Mouse (Mus musculus): Measurements from ENCODE around the gene Cdk5rap3. TPM values are rescaled to one million over a fixed set of nuclear protein-coding genes. Genes with fewer than 3 reads are reported as not detected.
A peak's percentile ranks its signal among the peaks of the same experiment; 100 is the strongest.

Gene Cdk5rap3
- total RNA-seq, 1 experiment from 2014 or later, result 59.6 TPM

DNA sequence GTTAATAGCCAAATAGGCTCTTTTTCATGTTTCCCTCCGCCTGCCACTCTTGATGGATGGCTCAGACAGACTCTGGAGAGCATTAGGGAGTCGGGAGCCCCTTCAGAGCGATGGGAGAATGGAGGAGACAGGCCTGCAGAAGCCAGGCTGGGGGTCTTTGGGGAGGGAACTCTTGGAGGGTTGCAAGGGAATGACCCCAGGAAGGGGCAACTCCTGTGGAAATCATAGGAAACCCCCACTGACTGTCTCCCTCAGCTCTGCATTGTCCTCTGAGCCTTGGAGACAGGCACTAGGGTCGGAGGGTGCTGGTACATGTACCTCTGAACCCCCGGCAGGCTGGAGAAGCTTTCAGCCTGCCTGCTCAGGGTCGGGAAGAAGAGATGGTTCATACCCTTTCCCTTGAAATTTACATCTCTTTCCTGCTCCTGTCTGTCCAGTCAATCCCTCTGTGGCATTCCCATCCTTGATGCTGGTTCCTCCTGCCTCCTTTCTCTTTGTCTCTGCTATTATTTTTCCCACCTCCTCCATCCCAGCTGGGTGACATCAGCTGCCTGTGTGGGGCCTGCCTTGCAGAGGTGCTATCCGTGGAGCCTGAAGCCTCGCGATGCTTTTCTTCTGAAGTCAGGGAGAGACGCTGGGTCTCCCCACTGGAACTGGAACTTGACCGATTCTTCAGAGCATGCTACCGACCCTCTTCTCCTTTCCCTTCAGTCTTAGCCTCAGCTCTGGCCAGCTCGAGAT is 39.8 kb downstream of the Cdk5rap3 start:
- ATAC-seq (replicated peaks in 1 of 2; ENCODE audit: insufficient read depth in 1 of 2, low FRiP score in 2 of 2, low TSS enrichment in 1 of 2, low read depth in 1 of 2, poor library complexity in 2 of 2, severe bottlenecking in 2 of 2), result no peak

DNA sequence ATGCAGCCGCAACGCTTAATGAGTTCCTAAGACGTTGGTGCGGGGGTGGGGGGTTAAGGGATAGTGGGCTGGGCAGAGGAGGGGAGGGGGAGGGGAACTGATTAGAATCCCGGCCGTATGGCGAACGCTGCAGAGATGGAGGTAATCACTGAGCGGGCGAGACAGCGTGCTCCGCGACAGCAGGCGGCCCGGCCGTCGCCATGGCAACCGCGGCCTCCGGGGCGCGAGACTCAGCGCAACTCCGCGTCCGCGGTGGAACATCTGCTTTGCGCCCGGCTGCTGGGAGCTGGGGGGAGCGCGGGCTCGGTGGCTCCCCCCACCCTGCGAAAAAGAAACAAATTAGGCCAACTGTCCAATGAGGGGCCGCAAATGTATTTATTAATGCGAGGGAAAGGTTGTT is 40.6 kb downstream of the Cdk5rap3 start:
- ATAC-seq (replicated peaks in 1 of 2; ENCODE audit: insufficient read depth in 1 of 2, low FRiP score in 2 of 2, low TSS enrichment in 1 of 2, low read depth in 1 of 2, poor library complexity in 2 of 2, severe bottlenecking in 2 of 2), result peak; percentile 7 to 50; a peak in 1 of 4 replicates

DNA sequence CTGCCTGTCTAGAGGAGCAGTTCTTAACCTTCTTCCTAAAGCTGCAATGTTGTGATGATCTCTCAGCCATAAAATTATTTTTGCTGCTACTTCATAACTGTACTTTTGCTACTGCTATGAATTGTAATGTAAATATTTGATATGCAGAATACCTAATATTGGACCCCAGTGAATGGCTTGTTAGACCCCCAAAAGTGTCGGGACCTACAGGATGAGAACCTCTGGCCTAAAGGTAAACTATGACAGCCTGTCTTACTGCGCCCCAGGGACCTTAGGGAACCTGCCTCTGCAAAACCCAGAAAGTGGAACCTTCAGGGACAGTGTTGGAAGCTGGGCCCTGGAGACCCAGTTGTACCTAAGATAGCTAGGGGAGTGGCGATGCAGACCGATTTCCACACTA is 41.0 kb downstream of the Cdk5rap3 start:
- no peak for ATAC-seq (replicated peaks in 1 of 2; ENCODE audit: insufficient read depth in 1 of 2, low FRiP score in 2 of 2, low TSS enrichment in 1 of 2, low read depth in 1 of 2, poor library complexity in 2 of 2, severe bottlenecking in 2 of 2)

DNA sequence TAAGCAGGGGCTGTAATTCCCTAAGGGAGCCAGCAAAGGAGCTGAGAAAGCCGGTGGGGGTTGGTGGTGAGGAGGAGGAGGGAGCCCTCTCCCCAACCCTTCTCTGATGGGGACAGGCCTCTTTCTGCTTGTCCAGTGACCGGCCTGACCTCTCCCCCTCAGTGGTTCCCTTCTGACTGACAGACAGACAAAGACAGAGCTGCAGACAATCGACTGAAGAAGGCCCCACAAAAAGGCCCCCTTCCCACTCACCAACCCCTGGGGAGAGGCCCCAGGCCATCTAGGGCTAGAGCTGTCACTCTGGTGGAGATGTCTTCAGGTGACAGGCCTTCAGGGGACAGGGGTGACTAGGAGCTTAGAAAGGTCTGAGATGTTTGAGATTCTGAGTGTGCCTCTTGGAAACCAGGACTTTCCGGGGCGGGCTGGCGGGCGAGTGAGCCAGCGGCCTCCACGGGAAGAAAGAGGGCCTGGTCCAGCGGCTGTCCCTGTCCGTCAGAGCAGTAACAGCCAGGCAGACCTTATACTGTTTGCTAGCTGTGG is 42.6 kb downstream of the Cdk5rap3 start:
- ATAC-seq (replicated peaks in 1 of 2; ENCODE audit: insufficient read depth in 1 of 2, low FRiP score in 2 of 2, low TSS enrichment in 1 of 2, low read depth in 1 of 2, poor library complexity in 2 of 2, severe bottlenecking in 2 of 2), result no peak

DNA sequence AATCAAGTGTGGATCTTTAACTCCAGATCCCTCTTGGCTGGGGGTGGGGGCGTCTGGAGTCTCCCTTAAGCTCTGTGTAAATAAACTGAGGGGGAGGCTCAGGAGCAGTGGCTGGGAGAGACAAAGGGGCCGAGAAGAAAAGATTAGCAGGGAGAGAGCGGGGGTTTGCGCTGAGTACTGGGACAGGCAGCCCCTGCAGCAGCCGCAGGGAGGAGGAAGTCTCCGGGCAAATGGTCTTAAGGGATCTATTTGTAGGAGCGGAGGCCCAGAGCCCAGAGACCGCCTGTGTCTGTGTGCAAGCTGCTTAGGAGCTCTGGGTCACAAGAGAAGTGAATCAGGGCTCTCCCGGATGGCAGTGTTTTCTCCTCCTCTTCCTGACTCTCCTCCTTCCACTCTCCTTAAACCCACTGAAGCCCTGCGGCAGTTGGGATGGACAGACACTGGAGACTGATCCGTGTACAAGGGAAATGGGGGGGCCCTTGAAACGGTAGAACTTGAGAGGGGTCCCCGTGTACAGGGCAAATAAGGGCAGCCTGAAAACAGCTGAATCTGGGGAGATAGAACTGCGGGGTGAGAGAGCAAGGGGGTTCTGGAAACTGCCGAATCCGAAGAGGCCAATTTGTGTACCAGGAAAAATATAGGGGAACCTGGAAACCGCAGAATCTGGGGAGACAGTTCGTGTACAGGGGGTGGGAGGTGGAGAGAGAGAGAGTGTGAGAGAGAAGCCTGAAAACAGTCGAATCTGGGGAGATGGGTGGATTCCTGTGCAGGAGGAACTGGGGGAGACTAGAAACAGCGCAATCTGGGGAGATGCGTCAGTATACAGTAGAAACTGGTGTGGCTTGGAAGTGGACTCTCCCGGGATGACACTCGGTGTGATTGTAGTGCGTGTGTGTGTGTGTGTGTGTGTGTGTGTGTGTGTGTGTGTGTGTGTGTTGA is 43.6 kb downstream of the Cdk5rap3 start:
- ATAC-seq (replicated peaks in 1 of 2; ENCODE audit: insufficient read depth in 1 of 2, low FRiP score in 2 of 2, low TSS enrichment in 1 of 2, low read depth in 1 of 2, poor library complexity in 2 of 2, severe bottlenecking in 2 of 2), result 0 out of 4 replicates have a peak, but pooled peaks of 1 of the 2 experiments have one; percentile 22

DNA sequence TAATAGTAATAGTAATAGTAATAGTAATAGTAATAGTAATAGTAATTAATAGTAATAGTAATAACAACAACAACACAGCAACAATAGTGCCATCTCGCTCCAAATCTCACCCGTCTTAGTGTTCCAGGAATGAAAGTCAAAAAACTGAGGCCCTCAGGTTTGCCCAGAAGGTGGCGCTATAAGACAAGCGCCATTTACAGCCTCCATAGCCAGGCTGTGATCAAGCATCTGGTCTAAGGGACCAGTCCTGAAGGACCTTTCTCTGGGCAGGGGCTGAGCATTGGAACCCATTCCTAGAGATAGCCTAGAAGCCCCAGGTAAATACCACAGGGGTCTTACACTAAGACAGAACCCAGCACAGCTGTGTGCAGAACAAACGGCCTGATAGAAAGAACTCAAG is 49.1 kb downstream of the Cdk5rap3 start:
- ATAC-seq (replicated peaks in 1 of 2; ENCODE audit: insufficient read depth in 1 of 2, low FRiP score in 2 of 2, low TSS enrichment in 1 of 2, low read depth in 1 of 2, poor library complexity in 2 of 2, severe bottlenecking in 2 of 2), result 0 out of 4 replicates have a peak, but pooled peaks of 1 of the 2 experiments have one; percentile 66

DNA sequence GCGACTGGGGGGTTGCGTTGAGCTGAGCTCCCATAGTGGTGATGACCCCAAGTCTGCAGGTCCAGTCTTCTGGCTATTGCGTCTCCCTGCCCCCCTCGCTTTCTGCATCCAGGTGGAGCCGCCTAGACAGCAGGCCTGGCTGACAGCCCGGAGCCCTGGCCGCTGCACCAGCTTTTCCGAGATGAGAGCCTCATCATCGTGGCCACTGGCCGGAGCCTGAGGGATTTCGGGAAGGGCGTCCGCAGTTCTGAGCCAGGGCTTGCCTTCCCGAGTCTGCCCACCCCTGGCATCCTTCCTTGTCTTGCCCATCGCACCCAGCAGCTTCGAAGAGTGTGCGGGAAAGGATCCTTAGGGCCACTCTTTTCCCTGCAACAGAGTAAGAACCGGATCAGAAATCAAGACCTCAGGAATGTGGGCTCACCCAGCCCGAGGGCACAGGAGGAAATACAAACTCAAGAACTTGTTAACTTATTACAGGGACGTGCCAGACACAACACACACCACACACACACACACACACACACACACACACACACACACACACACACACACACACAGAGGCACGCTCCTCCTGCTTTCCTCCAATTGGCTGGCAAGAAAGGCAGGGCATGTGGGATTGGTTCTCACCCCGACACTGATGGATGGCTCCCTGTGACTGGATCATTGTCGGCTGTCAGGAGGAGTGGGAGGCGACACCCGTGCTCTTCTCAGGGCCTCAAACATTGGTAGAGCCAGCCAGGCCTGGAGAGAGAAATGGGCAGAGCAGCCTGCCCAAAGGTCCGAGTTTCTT is 52.9 kb downstream of the Cdk5rap3 start:
- ATAC-seq (replicated peaks in 1 of 2; ENCODE audit: insufficient read depth in 1 of 2, low FRiP score in 2 of 2, low TSS enrichment in 1 of 2, low read depth in 1 of 2, poor library complexity in 2 of 2, severe bottlenecking in 2 of 2), result no peak

DNA sequence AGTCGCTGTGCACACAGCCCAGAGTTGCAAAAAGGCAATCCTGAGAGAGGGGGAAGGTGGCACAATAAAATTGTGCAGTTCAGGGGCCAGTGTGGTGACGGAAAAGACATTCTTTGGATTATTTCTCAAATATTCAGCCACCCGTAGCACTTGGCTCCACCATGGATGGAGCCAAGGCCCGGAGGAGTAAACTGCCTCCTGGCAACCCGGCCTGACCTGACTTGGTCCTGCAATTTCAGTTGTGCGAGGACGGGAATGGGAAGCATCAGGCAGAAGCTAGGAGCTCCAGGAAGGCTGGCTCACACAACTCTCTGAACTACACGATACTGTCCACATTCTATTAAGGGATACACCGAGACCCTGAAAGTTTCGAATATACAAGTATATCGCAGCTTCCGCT is 53.8 kb downstream of the Cdk5rap3 start:
- no peak for ATAC-seq (replicated peaks in 1 of 2; ENCODE audit: insufficient read depth in 1 of 2, low FRiP score in 2 of 2, low TSS enrichment in 1 of 2, low read depth in 1 of 2, poor library complexity in 2 of 2, severe bottlenecking in 2 of 2)

DNA sequence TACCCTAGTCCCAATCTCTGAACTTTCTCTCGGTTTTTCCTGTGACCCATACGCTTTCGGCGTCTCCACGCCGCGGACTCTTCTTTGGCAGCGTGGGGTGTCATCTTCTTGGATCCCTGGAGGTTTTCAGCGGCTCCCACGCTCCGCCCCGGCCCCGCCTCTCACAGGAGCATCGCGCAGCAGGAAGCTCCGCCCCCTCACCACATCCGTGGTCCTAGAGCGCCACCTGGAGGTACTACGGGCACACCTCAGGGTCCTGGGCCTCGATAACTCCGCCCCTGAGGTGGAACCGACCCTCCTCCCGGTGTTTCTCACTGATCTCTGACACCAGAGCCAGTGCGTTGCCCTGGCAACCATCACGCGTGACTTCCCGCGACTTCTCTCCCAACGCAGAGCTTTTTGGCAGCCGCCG is 54.4 kb downstream of the Cdk5rap3 start:
- peak; percentile 91 to 95 for ATAC-seq (replicated peaks in 1 of 2; ENCODE audit: insufficient read depth in 1 of 2, low FRiP score in 2 of 2, low TSS enrichment in 1 of 2, low read depth in 1 of 2, poor library complexity in 2 of 2, severe bottlenecking in 2 of 2)

DNA sequence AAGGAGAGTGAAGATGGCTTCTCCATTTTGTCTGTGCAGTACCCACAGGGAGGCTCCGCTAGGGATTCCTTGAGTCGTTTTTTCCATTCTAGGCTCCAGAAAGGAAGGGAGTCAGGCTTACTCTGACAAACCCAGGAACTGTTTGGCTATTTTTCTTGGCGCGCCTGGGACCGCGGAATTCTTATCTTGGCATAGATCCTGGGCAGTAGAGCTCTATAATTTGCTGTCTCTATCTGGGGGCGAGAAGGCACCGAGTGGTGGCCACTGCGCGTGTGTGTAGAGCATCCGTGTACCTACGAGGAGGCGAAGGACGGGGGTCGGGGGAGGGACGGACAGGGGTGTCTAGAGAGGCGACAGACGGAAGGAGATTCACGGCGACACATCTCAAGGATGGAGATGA is 54.9 kb downstream of the Cdk5rap3 start:
- 0 out of 4 replicates have a peak, but pooled peaks of 1 of the 2 experiments have one; percentile 2 for ATAC-seq (replicated peaks in 1 of 2; ENCODE audit: insufficient read depth in 1 of 2, low FRiP score in 2 of 2, low TSS enrichment in 1 of 2, low read depth in 1 of 2, poor library complexity in 2 of 2, severe bottlenecking in 2 of 2)

DNA sequence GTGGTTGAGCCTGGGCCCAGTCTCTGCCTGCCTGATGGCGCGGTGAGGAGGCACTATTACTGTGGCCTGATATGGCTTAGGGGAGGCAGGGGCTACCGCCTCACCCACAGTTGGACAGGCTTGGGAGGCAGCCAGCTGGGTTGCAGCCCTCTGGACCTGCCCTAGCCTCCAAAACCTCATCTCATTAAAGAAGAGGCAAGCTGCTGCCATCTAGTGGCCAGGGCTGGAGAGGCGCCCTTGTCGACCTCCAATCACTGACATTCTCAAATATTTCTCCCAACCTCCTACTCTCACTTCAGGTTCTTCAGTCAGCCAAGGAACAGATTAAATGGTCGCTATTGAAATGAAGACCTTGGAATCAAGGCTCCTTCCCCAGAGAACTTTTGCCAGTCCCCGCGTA is 55.7 kb downstream of the Cdk5rap3 start:
- ATAC-seq (replicated peaks in 1 of 2; ENCODE audit: insufficient read depth in 1 of 2, low FRiP score in 2 of 2, low TSS enrichment in 1 of 2, low read depth in 1 of 2, poor library complexity in 2 of 2, severe bottlenecking in 2 of 2), result peak; percentile 60 to 62; a peak in 3 of 4 replicates

DNA sequence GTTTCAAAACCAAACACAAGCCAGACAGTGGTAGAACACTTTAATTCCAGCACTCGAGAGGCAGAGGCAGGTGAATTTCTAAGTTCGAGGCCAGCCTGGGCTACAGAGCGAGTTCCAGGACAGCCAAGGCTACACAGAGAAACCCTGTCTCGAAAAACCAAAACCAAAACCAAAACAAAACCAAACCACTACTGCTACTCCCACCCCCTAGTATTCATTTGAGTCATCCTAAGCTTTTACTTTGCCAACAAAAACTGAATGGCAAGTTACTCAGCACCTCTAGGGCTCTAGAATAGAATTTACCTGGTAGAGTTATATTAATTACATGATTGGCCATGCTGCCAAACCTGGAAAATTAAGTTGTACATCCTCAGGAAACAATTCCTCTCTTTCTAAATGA is 56.7 kb downstream of the Cdk5rap3 start:
- no peak for ATAC-seq (replicated peaks in 1 of 2; ENCODE audit: insufficient read depth in 1 of 2, low FRiP score in 2 of 2, low TSS enrichment in 1 of 2, low read depth in 1 of 2, poor library complexity in 2 of 2, severe bottlenecking in 2 of 2)

DNA sequence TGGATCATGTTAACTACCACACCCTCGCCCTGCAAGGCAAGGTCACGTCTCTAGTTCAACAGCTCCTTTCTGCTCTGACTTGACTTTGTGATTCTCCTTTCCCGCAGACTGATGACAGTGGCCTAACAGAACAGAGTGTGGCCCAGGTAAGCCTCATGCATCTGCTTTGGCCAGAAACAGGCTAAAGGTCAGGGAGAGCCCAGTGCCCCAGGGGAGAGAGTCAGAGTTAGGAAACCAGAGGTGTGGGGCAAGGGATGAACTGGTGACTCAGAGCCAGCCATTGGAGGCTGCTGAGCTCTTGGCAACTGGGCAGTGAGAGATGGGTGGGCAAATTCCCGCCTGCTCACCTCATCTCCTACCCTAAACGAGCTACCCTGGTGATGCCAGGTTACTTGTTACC is 58.9 kb downstream of the Cdk5rap3 start:
- ATAC-seq (replicated peaks in 1 of 2; ENCODE audit: insufficient read depth in 1 of 2, low FRiP score in 2 of 2, low TSS enrichment in 1 of 2, low read depth in 1 of 2, poor library complexity in 2 of 2, severe bottlenecking in 2 of 2), result no peak

Other genes starting within 250 kb of the Cdk5rap3 start
- 14.2 and 16.9 TPM in 2 replicates for gene Snx11, start 138.9 kb downstream of the Cdk5rap3 start, total RNA-seq (2017)
- 102 and 160 TPM in 2 replicates for gene Cbx1, start 127.4 kb downstream of the Cdk5rap3 start, total RNA-seq (2017)
- gene Nfe2l1, start 86.5 kb downstream of the Cdk5rap3 start, total RNA-seq (2017), result 50.1 and 51.6 TPM in 2 replicates
- gene Copz2, start 66.6 kb downstream of the Cdk5rap3 start, total RNA-seq (2017), result 3.1 and 5.9 TPM in 2 replicates
- 0.74 TPM in 1 of 2 replicates, not detected in the other for gene Prr15l, start 11.6 kb upstream of the Cdk5rap3 start, total RNA-seq (2017)
- gene Pnpo, start 27.5 kb upstream of the Cdk5rap3 start, total RNA-seq (2017), result 32.5 and 32.6 TPM in 2 replicates
- gene Sp2, start 66.5 kb upstream of the Cdk5rap3 start, total RNA-seq (2017), result 2.5 and 3.1 TPM in 2 replicates
- gene Sp6, start 96.9 kb upstream of the Cdk5rap3 start, total RNA-seq (2017), result 0.05 and 0.19 TPM in 2 replicates
- gene Scrn2, start 113.4 kb upstream of the Cdk5rap3 start, total RNA-seq (2017), result 22.6 and 35.3 TPM in 2 replicates
- 0.63 TPM in 1 of 2 replicates, not detected in the other for gene Lrrc46, start 124.9 kb upstream of the Cdk5rap3 start, total RNA-seq (2017)
- 13.9 and 17.1 TPM in 2 replicates for gene Mrpl10, start 125.1 kb upstream of the Cdk5rap3 start, total RNA-seq (2017)
- 13.3 and 13.4 TPM in 2 replicates for gene Osbpl7, start 134.1 kb upstream of the Cdk5rap3 start, total RNA-seq (2017)
- 0.45 and 1.1 TPM in 2 replicates for gene Tbx21, start 198.8 kb upstream of the Cdk5rap3 start, total RNA-seq (2017)
- 6.6 and 8.1 TPM in 2 replicates for gene Tbkbp1, start 235.0 kb upstream of the Cdk5rap3 start, total RNA-seq (2017)